Mouse (Mus musculus) limb, embryonic 10.5 days (tissue): ENCODE data around the gene Ephb1. TPM values are rescaled to one million over a fixed set of nuclear protein-coding genes. Genes with fewer than 3 reads are reported as not detected.

Experiments used
- DNase-seq: peaks from one replicate; pipeline ENCODE4 v3.0.0-alpha.2; 2017; ENCODE audit warnings: low spot score
- H3K27ac ChIP-seq: fragments of 300-500 bp; sonication (generic); 2 replicates; pipeline ENCODE4 v1.5.1; 2016; ENCODE audit warnings: mild to moderate bottlenecking
- H3K27me3 ChIP-seq: fragments of 300-500 bp; sonication (generic); 2 replicates; pipeline ENCODE4 v1.6.1; 2016; ENCODE audit warnings: low read depth, mild to moderate bottlenecking; ENCODE audit not compliant: poor library complexity, severe bottlenecking
- H3K36me3 ChIP-seq: fragments of 300-500 bp; sonication (generic); 2 replicates; pipeline ENCODE4 v1.6.1; 2016; ENCODE audit warnings: mild to moderate bottlenecking, moderate library complexity
- H3K4me1 ChIP-seq: fragments of 300-500 bp; sonication (generic); 2 replicates; pipeline ENCODE4 v1.6.1; 2016
- H3K4me3 ChIP-seq: fragments of 300-500 bp; sonication (generic); 2 replicates; pipeline ENCODE4 v1.5.1; 2016; ENCODE audit warnings: mild to moderate bottlenecking, moderate library complexity
- H3K9me3 ChIP-seq: fragments of 300-500 bp; sonication (generic); replicated peaks from 2 replicates; pipeline ENCODE4 v1.6.1; 2016; ENCODE audit warnings: mild to moderate bottlenecking
- WGBS: fragments of 180-500 bp; shearing (Covaris S2); methylation state at CpG from one replicate; pipeline ENCODE4 v1.1.7; 2016; 5-methylcytosine and 5-hydroxymethylcytosine counted together
- polyA plus RNA-seq: library from polyadenylated mRNA; unstranded; fragments of >200 nt; fragmentation: Nextera tagmentation; extraction: Ambion mirVana; gene quantifications from 2 replicates; pipeline ENCODE4 v1.2.1, GENCODE M21; 2016

The Ephb1 gene
- polyA plus RNA-seq, 1 experiment from 2014 or later, result 1.1 TPM

DNA sequence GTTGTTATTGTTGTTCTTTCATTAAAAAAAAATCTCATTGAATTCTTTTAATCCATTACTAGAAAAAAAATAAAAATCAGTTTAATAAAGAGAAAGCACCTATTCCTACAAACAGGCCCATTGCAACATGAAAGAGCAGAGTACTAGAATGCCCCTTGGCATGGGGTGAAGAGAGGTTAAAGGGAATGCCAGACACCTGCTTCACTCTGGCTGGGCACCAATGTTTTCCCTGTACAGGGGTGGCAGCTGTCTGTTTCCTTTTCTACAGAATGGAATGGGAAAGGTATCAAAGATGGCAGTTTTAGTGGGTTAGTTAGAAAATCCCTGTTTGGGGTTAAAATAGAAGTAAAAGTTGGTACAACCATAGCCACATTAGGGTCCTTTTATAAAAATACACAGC lies 224.0 kb downstream of the Ephb1 start:
- Histone ChIP-seq H3K27me3 (no peaks in the 10 kb centered on the region), H3K4me3 (no peak overlapping the region), H3K27ac (no peak overlapping the region), H3K9me3 (no peaks in the 10 kb centered on the region), H3K36me3 (no peaks in the 10 kb centered on the region), H3K4me1 (peaks cover 5% of the 10 kb centered on the region; the same call in 1 of the 2 replicates)
- no peak for DNase-seq

DNA sequence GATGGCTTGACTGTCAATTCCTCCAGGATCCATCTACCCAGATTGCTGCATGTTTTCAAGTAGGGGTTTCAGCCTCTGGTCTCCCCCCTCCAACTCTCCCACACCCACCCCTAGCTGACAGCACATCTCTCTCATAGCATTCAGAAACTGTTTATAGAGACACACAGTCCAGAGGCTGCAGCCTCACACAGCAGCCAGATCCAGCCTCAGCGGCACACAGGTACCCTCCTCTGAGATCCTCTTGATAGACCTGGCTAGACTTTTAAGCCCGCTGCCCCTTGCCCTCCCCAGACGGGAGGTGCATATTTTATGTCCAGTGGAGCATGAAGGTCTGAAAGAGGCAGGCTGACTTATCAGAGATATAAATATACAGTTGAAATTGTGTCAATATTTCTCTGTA lies 228.0 kb downstream of the Ephb1 start:
- Histone ChIP-seq H3K4me3 (no peak overlapping the region), H3K9me3 (no peaks in the 10 kb centered on the region), H3K4me1 (peaks cover 13% of the 10 kb centered on the region; the same call in 1 of the 2 replicates), H3K36me3 (no peaks in the 10 kb centered on the region), H3K27ac (no peak overlapping the region), H3K27me3 (no peaks in the 10 kb centered on the region)
- WGBS, result 73% methylated on average over 3 of the region's 3 CpGs
- no peak for DNase-seq

DNA sequence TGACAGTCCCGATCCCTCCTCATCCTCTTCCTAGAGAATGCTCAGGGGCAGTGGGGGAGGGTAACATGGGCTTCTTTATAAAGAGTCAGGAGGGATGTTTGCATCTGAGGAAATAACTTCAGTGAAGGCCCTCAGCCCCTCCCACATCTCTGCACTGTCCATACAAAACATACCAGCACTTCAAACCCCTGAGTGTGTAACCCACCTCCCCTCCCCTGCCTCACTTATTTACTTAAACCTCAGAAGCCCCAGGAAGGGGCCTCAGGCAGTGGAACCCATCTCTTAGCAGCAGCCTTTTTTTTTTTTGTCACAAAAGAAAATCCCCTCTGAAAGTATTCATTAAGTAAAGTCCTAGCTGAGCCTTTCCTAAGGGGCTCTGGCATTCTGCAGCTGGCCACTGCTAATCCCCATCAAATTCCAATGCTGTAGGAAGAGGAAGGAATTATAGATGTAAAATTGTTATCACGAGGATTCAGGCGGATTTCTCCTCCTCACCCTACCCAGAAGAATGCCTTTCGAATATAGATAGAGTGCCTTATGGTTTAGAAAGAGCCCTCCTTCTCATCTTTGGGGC lies 231.5 kb downstream of the Ephb1 start:
- H3K9me3 ChIP-seq, result no peaks in the 10 kb centered on the region
- H3K4me3 ChIP-seq, result no peak overlapping the region
- WGBS, result 60% methylated on average over 4 of the region's 4 CpGs
- DNase-seq, result no peak
- H3K27me3 ChIP-seq, result no peaks in the 10 kb centered on the region
- H3K4me1 ChIP-seq, result peaks cover 13% of the 10 kb centered on the region; the same call in 1 of the 2 replicates
- H3K36me3 ChIP-seq, result no peaks in the 10 kb centered on the region
- no peak overlapping the region for H3K27ac ChIP-seq

DNA sequence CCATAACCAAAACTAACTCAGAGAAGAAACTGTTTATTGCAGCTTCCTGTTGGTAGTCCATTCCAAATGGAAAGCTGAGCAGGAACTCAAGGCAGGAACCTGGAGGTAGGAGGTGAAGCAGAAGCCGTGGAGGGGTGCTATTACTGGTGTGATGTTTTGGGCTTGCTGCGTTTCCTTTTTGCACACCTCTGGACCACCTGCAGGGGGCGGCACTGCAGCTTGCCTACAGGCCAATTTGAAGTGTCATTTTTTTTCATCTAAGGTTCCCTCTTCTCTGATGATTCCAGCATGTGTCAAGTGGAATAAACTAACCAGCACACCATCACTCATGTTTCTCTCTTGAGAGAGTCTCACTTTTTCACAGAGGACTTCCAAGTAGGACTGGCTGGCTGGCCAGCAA lies 235.1 kb downstream of the Ephb1 start:
- WGBS, result 79% methylated on average over 3 of the region's 3 CpGs
- Histone ChIP-seq H3K4me1 (peaks cover 9% of the 10 kb centered on the region; the same call in 1 of the 2 replicates), H3K4me3 (no peak overlapping the region), H3K27me3 (no peaks in the 10 kb centered on the region), H3K27ac (no peak overlapping the region), H3K36me3 (no peaks in the 10 kb centered on the region), H3K9me3 (no peaks in the 10 kb centered on the region)
- DNase-seq, result no peak

DNA sequence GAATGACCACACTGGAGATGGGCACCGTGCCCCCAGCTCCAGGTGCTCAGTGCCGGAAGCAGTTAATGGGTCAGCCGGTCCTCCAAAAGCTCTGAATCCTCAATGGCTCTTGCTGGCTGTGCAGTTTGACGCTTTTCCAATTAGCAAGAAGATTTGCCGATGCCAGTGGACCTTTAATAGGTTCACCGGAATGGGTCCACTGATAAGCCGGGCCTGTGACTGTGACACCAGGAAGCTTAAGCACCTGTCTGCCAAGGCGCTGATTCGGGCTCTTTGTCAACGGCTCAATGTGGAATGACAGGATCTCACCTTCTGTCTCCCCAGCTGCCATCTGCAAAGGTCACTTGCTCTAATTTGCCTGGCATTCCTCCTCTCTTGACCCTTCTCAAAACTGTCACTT lies 239.2 kb downstream of the Ephb1 start:
- Histone ChIP-seq H3K4me3 (no peak overlapping the region), H3K9me3 (no peaks in the 10 kb centered on the region), H3K27ac (no peak overlapping the region), H3K4me1 (no peaks in the 10 kb centered on the region), H3K27me3 (no peaks in the 10 kb centered on the region), H3K36me3 (no peaks in the 10 kb centered on the region)
- DNase-seq, result no peak
- 94% methylated on average over 10 of the region's 10 CpGs for WGBS

DNA sequence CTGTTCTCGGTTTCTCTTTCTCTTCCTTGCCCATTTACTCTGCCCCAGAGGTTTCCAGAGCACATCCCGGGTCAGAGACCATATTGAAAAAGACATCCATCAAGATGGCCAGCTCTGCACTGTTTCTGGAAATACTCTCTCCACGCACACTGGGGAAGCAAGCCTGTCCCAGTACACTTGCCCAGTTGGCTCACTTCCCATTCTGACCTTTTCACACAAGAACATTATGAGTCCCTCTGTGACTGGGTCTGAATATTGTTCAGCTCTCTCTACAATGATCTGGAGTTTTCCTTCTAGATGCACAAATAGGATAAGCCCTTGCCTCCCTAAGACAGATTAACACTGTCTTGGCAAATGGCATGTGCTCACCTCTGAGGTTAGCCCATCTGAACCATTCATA lies 243.0 kb downstream of the Ephb1 start:
- no peak overlapping the region for H3K27ac ChIP-seq
- no peak for DNase-seq
- WGBS, result 63% methylated on average over 3 of the region's 3 CpGs
- H3K27me3 ChIP-seq, result no peaks in the 10 kb centered on the region
- H3K4me1 ChIP-seq, result 0 out of 2 replicates have a peak, but pooled peaks cover 6% of the 10 kb centered on the region
- no peak overlapping the region for H3K4me3 ChIP-seq
- no peaks in the 10 kb centered on the region for H3K36me3 ChIP-seq
- H3K9me3 ChIP-seq, result no peaks in the 10 kb centered on the region

DNA sequence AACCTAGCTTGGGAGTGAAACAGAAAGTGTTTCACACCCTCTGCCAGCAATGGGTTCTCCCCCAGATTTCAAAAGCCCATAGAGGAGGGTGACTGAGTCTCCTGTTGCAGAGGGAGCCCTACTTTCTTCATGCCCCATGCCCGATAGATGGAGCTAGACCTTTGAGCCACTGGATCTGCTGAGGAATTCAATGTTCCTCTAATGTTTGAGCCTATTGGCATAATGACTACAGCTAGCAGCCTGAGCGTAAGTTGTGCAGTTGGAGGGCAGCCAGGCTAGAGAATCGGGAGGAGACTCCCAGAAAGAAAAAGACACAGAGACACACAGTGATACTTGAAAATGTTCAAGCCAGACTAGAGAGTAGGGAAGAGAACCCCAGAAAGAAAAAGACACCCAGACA lies 246.5 kb downstream of the Ephb1 start:
- no peak overlapping the region for H3K4me3 ChIP-seq
- no peaks in the 10 kb centered on the region for H3K36me3 ChIP-seq
- H3K27me3 ChIP-seq, result no peaks in the 10 kb centered on the region
- 0 out of 2 replicates have a peak, but pooled peaks cover 6% of the 10 kb centered on the region for H3K4me1 ChIP-seq
- no peak for DNase-seq
- H3K9me3 ChIP-seq, result no peaks in the 10 kb centered on the region
- no peak overlapping the region for H3K27ac ChIP-seq
- 86% methylated on average over 3 of the region's 3 CpGs for WGBS

DNA sequence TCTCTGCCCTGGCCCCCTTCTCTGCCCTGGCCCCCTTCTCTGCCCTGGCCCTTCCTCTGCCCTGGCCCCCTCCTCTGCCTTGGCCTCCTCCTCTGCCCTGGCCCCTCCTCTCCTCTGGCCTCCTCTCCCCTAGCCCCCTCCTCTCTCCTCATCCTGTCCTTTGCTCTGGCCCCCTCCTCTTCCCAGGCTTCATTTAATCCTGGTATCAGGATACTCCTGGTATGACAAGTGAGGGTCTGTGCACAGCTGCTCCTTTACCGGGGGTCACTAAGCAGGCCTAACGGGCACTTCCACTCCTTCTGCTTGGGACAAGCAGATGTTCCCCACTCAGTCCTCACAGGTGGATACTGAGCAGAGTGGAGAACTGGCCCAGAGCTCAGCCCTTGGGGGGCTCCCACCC lies 247.3 kb downstream of the Ephb1 start:
- Histone ChIP-seq H3K4me1 (0 out of 2 replicates have a peak, but pooled peaks cover 6% of the 10 kb centered on the region), H3K27ac (no peak overlapping the region), H3K9me3 (no peaks in the 10 kb centered on the region), H3K36me3 (no peaks in the 10 kb centered on the region), H3K4me3 (no peak overlapping the region), H3K27me3 (no peaks in the 10 kb centered on the region)
- 74% methylated on average over 2 of the region's 2 CpGs for WGBS
- DNase-seq, result no peak

DNA sequence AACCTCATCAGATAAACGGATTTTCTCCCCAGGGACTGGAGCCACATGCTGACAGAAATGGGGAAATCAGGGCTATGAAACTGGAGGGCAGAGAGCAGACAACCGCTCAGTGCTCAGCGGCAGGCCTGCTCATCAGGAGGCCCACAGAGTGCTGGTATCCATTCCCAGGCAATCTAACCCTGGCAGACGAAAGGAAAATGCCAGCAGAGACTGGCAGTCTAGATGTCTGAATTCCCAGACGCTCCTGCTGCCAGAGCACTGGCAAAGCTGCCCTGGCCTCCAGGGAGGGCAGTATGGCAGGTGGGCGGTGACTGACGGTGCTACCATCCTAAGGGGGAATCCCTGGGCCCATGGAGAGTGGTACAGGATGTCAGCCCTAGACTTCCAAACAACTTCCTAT lies 257.7 kb downstream of the Ephb1 start:
- Histone ChIP-seq H3K27ac (no peak overlapping the region), H3K4me3 (no peak overlapping the region), H3K9me3 (no peaks in the 10 kb centered on the region), H3K4me1 (no peaks in the 10 kb centered on the region), H3K27me3 (no peaks in the 10 kb centered on the region), H3K36me3 (no peaks in the 10 kb centered on the region)
- no peak for DNase-seq
- WGBS, result 47% methylated on average over 7 of the region's 7 CpGs

DNA sequence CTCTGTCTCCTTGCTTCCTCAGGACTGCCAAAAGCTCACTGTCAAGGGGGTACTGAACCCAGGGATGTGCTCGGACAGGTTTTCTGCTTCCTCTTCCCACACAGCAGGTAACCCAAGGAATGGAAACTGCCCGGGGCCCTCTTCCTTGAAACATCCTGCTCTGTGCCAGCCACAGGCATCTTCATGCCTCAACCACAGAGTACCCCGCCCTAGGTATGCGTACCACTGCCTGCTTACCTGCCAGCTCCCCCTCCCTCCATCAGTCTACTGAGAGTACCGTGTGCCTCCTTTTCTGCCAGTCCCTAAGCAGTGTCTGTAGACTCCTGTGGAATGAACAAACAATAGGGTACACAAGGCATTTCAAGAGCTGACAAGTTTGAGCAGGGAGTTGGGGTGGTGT lies 265.9 kb downstream of the Ephb1 start:
- Histone ChIP-seq H3K9me3 (no peaks in the 10 kb centered on the region), H3K27me3 (peaks cover 18% of the 10 kb centered on the region; the same call in 1 of the 2 replicates), H3K27ac (no peak overlapping the region), H3K4me1 (peaks cover 27% of the 10 kb centered on the region), H3K4me3 (no peak overlapping the region), H3K36me3 (no peaks in the 10 kb centered on the region)
- DNase-seq, result no peak
- 71% methylated on average over 5 of the region's 5 CpGs for WGBS

DNA sequence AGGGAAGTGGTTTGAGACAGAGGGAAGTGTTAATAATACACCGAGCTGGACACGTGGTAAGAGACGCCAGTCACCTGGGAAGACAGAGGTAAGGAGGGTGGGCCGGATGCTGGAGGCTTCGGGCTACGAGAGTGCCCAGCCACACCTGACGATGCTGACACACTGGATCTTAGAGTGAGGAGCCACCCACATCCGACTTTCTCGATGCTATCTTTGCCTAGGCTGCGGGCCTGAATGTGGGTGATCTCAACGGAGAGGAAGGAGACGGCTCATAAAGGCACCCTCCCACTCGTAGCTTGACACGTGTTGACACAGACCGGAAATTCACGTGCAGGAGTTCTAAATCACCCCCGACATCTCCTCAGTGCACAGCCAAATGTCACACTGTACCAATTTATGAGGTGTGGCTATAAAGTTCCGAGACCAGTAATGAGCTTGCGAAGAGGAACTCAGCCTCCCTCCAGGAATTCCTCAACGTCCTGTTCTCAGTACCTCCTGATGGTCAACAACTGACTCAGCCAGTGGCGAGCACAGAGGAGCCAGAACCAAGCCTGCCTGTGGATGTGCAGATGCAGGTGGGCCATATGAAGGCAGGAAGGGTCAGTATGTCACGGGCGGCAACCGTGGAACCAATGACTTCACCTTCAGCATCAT lies 268.3 kb downstream of the Ephb1 start:
- Histone ChIP-seq H3K4me1 (peaks cover 27% of the 10 kb centered on the region), H3K27me3 (peaks cover 18% of the 10 kb centered on the region; the same call in 1 of the 2 replicates), H3K4me3 (peak overlapping the region; percentile 9; the same call in 1 of the 2 replicates), H3K9me3 (no peaks in the 10 kb centered on the region), H3K27ac (peak overlapping the region; percentile 50), H3K36me3 (no peaks in the 10 kb centered on the region)
- peak; percentile 72 for DNase-seq
- 53% methylated on average over 24 of the region's 24 CpGs for WGBS

DNA sequence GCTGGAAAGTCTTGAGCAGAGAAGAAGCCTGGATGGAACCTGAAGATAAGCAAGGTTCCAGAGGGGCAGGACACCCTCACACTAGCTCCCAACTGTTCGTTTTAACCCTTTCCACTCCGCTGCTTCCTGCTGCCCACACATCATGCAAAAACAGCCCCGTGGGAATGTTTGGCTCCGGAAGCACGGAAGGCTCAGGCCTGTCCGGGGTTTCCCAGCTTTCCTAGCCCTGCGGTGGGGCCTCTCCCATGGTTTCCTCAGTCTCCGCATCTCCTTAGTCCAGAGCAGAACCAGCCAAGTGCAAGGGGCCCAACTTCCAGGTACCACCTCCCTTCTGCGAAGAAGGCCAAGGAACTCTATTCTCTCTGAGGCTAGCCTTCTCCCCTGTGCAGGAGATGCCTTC lies 269.0 kb downstream of the Ephb1 start:
- Histone ChIP-seq H3K36me3 (no peaks in the 10 kb centered on the region), H3K4me1 (peaks cover 27% of the 10 kb centered on the region), H3K27me3 (peaks cover 18% of the 10 kb centered on the region; the same call in 1 of the 2 replicates), H3K9me3 (no peaks in the 10 kb centered on the region), H3K27ac (peak overlapping the region; percentile 50), H3K4me3 (no peak overlapping the region)
- no peak for DNase-seq
- 87% methylated on average over 9 of the region's 9 CpGs for WGBS

DNA sequence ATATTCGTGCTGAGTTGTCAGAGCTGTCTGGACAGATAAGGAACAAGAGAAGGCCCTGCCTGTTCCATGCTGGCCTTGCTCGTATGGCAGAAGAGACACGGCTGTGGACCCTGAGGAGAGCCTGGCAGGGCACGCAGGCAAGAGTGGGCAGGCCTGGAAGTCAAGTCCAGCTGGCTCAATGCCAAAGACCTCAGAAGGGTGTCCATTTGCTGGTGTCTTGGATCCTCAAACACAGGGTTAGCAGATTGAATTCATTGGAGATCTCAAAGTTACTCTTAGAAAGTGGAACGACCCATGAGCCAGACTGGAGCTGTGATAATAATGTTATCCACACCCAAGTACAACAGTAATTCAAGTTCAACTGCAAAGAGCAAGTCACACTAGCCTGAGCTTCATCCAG lies 273.6 kb downstream of the Ephb1 start:
- WGBS, result 92% methylated on average over 5 of the region's 5 CpGs
- no peak for DNase-seq
- H3K9me3 ChIP-seq, result no peaks in the 10 kb centered on the region
- no peaks in the 10 kb centered on the region for H3K36me3 ChIP-seq
- no peak overlapping the region for H3K27ac ChIP-seq
- H3K4me3 ChIP-seq, result no peak overlapping the region
- H3K27me3 ChIP-seq, result 0 out of 2 replicates have a peak, but pooled peaks cover 9% of the 10 kb centered on the region
- H3K4me1 ChIP-seq, result peaks cover 16% of the 10 kb centered on the region
